Mouse (Mus musculus): ENCODE measurements around the gene Zfyve9.

- TF ChIP-seq FLI1 (IDR thresholded peaks at IDR 0.05; ENCODE audit: low read length), result no peak
- TF ChIP-seq GATA1 (IDR thresholded peaks at IDR 0.05; ENCODE audit: borderline replicate concordance, low read length), result no peak
Measured at GRCm38 (mm10) chr4:108790507-108790906, 9.9 kb upstream of the Zfyve9 start.
